Mouse (Mus musculus): ENCODE measurements around the gene Celf2. TPM values are rescaled to one million over a fixed set of nuclear protein-coding genes. Genes with fewer than 3 reads are reported as not detected.

Gene Celf2
- polyA plus RNA-seq, 1 experiment = 35.9 TPM

DNA sequence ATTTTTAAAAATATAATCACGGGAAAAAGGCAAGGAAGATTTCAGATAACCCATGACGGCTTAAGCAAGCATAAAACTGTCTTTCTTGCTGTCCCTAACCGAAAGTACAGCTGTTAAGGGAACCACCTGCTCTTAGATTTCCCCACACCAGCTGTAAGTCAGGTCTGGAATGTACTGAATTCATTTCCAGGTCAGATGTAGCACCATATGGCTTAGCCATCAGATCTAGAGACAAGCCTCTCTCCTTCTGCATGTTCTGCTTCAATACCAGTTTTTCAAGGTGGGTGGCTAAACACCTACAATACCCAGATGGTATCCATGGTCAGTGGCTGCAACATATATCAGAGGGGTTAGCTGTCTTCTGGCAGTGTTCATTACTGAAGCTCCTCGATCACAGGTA, 841.8 kb downstream of the Celf2 start:
- WGBS = 67% methylated on average over 4 of the region's 4 CpGs
- TF ChIP-seq POLR2A (IDR thresholded peaks at IDR 0.05; ENCODE audit: borderline replicate concordance, control insufficient read depth, low read depth, low read length) = no peak
- no peak for TF ChIP-seq CTCF (IDR thresholded peaks at IDR 0.05; ENCODE audit: control insufficient read depth, insufficient read depth, low read length)
- H3K27ac ChIP-seq (ENCODE audit: control insufficient read depth, insufficient read depth, low read depth, low read length, poor library complexity) = no peak overlapping the region
- no peak overlapping the region for H3K4me3 ChIP-seq (replicated peaks; ENCODE audit: control insufficient read depth, low read depth, low read length)
- H3K4me1 ChIP-seq (ENCODE audit: control insufficient read depth, insufficient read depth, low read length) = no peaks in the 10 kb centered on the region

DNA sequence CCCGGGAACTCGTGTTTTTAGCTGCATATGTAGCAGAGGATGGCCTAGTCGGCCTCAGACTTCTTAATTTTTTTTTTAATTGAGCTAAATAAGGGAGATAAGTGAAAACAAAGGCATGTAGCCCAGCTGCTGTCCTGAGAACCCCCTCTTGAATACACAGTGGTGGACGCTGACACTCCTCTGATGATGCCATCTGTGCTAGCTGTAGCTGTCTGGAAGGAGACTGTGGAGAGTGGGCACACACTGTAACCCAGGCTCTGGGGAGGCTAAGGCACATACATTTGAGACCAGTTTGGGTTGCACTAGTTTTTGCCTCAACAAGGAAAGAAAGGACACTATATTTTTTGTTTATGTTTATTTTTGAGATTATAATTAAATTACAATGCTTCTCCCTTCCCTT, 849.5 kb downstream of the Celf2 start:
- WGBS = 74% methylated on average over 4 of the region's 4 CpGs
- H3K27ac ChIP-seq (ENCODE audit: control insufficient read depth, insufficient read depth, low read depth, low read length, poor library complexity) = no peak overlapping the region
- TF ChIP-seq CTCF (IDR thresholded peaks at IDR 0.05; ENCODE audit: control insufficient read depth, insufficient read depth, low read length) (no peak), POLR2A (IDR thresholded peaks at IDR 0.05; ENCODE audit: borderline replicate concordance, control insufficient read depth, low read depth, low read length) (no peak)
- no peaks in the 10 kb centered on the region for H3K4me1 ChIP-seq (ENCODE audit: control insufficient read depth, insufficient read depth, low read length)
- H3K4me3 ChIP-seq (replicated peaks; ENCODE audit: control insufficient read depth, low read depth, low read length) = no peak overlapping the region

- no peaks in the 10 kb centered on the region for H3K4me1 ChIP-seq (ENCODE audit: control insufficient read depth, insufficient read depth, low read length)
- H3K4me3 ChIP-seq (replicated peaks; ENCODE audit: control insufficient read depth, low read depth, low read length) = no peak overlapping the region
- no peak for TF ChIP-seq POLR2A (IDR thresholded peaks at IDR 0.05; ENCODE audit: borderline replicate concordance, control insufficient read depth, low read depth, low read length)
- no peak for TF ChIP-seq CTCF (IDR thresholded peaks at IDR 0.05; ENCODE audit: control insufficient read depth, insufficient read depth, low read length)
- no peak overlapping the region for H3K27ac ChIP-seq (ENCODE audit: control insufficient read depth, insufficient read depth, low read depth, low read length, poor library complexity)
- 72% methylated on average over 6 of the region's 6 CpGs for WGBS
Measured at GRCm38 (mm10) chr2:6653719-6654118, 855.6 kb downstream of the Celf2 start.

DNA sequence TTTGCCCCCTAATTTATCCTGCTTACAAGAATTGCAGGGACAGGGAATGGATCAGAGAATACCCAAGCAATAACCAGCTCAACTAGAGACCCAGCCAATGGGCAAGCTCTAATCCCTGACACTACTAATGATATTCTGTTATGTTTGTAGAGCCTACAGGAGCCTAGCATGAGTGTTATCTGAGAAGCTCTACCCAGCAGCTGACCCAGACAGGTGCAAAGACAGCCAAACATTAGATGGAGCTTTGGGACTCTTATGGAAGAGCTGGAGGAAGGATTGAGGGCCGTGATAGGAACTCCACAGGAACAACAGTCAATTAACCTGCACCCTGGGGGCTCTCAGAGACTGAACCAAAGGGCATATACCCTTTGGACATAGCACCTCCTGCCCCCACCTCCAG, 857.7 kb downstream of the Celf2 start:
- Histone ChIP-seq H3K27ac (ENCODE audit: control insufficient read depth, insufficient read depth, low read depth, low read length, poor library complexity) (no peak overlapping the region), H3K4me1 (ENCODE audit: control insufficient read depth, insufficient read depth, low read length) (no peaks in the 10 kb centered on the region)
- 78% methylated on average over 1 of the region's 1 CpGs for WGBS

GRCm38 (mm10) chr2:6648877-6649276, 860.5 kb downstream of the Celf2 start:
- Histone ChIP-seq H3K4me3 (replicated peaks; ENCODE audit: control insufficient read depth, low read depth, low read length) (no peak overlapping the region), H3K27ac (ENCODE audit: control insufficient read depth, insufficient read depth, low read depth, low read length, poor library complexity) (no peak overlapping the region), H3K4me1 (ENCODE audit: control insufficient read depth, insufficient read depth, low read length) (no peaks in the 10 kb centered on the region; the same call in 1 of the 2 replicates)
- no peak for TF ChIP-seq CTCF (IDR thresholded peaks at IDR 0.05; ENCODE audit: control insufficient read depth, insufficient read depth, low read length)
- 66% methylated on average over 6 of the region's 6 CpGs for WGBS

More for the DNA sequence above, 857.7 kb downstream of the Celf2 start:
- TF ChIP-seq POLR2A (IDR thresholded peaks at IDR 0.05; ENCODE audit: borderline replicate concordance, control insufficient read depth, low read depth, low read length) = no peak
- TF ChIP-seq CTCF (IDR thresholded peaks at IDR 0.05; ENCODE audit: control insufficient read depth, insufficient read depth, low read length) = no peak
- no peak overlapping the region for H3K4me3 ChIP-seq (replicated peaks; ENCODE audit: control insufficient read depth, low read depth, low read length)

GRCm38 (mm10) chr2:6647028-6647427, 862.3 kb downstream of the Celf2 start:
- Histone ChIP-seq H3K27ac (ENCODE audit: control insufficient read depth, insufficient read depth, low read depth, low read length, poor library complexity) (no peak overlapping the region), H3K4me3 (replicated peaks; ENCODE audit: control insufficient read depth, low read depth, low read length) (no peak overlapping the region), H3K4me1 (ENCODE audit: control insufficient read depth, insufficient read depth, low read length) (no peaks in the 10 kb centered on the region; the same call in 1 of the 2 replicates)
- WGBS = 84% methylated on average over 4 of the region's 4 CpGs
- TF ChIP-seq POLR2A (IDR thresholded peaks at IDR 0.05; ENCODE audit: borderline replicate concordance, control insufficient read depth, low read depth, low read length) = no peak

DNA sequence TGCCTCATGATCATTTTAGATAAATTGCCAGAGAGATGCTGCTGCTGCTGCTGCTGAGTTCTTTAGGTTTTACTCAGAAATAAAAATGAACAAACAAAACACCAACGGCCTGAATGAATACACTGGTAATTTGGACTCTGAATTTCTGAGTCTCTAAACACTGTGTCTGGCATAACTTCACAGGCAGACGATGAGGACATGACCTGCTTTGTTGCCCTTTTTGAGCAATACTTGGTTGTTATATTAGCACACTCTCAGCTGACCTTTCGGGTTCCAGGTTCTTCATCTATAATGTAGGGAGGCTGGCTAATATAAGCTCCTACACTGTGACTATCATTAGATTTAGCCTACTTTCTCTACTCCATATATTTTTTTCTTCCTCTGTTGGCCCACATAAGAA, 863.0 kb downstream of the Celf2 start:
- WGBS = 65% methylated on average over 3 of the region's 3 CpGs

DNA sequence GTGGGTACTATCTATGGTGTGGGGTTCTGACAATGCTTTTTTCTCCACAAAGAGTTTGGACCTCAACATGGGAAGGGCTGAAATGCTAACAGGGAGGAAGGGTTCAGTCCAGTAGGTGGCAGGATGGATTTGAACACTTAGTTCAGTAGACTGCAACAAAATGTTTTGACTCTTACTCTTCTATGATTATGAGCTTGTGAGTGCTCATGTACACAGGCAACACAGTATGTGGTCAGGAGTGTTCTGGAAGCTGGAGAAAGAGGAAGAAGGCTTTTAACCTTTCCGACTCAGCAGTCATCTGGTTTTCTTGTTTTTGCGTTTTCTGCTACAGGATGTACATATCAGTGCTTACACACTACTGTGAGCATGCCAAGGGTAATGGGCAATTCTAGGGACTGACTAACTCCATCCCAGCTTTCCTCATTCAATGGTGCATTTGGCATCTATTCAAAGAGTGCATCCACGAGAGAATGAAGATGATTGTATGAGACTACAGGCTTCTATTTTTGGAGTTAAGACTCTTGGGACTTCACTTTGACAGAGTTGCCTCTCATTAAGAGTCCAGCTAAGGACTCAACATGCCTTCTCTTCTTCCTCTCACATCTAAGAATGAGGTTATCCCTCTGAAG, 867.0 kb downstream of the Celf2 start:
- no peak overlapping the region for H3K4me3 ChIP-seq (replicated peaks; ENCODE audit: control insufficient read depth, low read depth, low read length)
- no peak overlapping the region for H3K27ac ChIP-seq (ENCODE audit: control insufficient read depth, insufficient read depth, low read depth, low read length, poor library complexity)
- TF ChIP-seq CTCF (IDR thresholded peaks at IDR 0.05; ENCODE audit: control insufficient read depth, insufficient read depth, low read length) = no peak
- no peak for TF ChIP-seq POLR2A (IDR thresholded peaks at IDR 0.05; ENCODE audit: borderline replicate concordance, control insufficient read depth, low read depth, low read length)
- H3K4me1 ChIP-seq (ENCODE audit: control insufficient read depth, insufficient read depth, low read length) = peaks cover 2% of the 10 kb centered on the region
- 7% methylated on average over 3 of the region's 3 CpGs for WGBS

More for the DNA sequence above, 863.0 kb downstream of the Celf2 start:
- Histone ChIP-seq H3K4me3 (replicated peaks; ENCODE audit: control insufficient read depth, low read depth, low read length) (no peak overlapping the region), H3K27ac (ENCODE audit: control insufficient read depth, insufficient read depth, low read depth, low read length, poor library complexity) (no peak overlapping the region), H3K4me1 (ENCODE audit: control insufficient read depth, insufficient read depth, low read length) (peaks cover 2% of the 10 kb centered on the region)
- no peak for TF ChIP-seq CTCF (IDR thresholded peaks at IDR 0.05; ENCODE audit: control insufficient read depth, insufficient read depth, low read length)
- TF ChIP-seq POLR2A (IDR thresholded peaks at IDR 0.05; ENCODE audit: borderline replicate concordance, control insufficient read depth, low read depth, low read length) = no peak

DNA sequence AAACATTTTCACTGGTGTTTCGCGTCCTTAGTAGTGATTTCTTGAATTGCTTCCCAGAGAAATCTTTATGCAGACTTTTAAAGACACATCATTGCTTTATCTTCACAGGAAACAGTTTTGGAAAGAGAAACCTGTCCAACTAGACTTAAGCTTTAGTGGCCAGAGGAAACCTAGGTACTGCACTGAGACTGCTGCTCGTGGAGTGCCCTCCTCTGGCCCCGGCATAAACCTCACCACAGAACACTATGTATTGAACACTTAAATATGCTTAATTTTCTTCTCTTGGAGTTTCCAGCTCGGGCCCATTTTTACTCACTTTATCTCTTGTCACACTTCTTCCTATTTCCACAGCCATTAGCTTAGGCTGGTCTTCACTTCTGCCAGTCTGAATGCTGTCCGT, 870.0 kb downstream of the Celf2 start:
- Histone ChIP-seq H3K4me3 (replicated peaks; ENCODE audit: control insufficient read depth, low read depth, low read length) (no peak overlapping the region), H3K27ac (ENCODE audit: control insufficient read depth, insufficient read depth, low read depth, low read length, poor library complexity) (no peak overlapping the region), H3K4me1 (ENCODE audit: control insufficient read depth, insufficient read depth, low read length) (peaks cover 2% of the 10 kb centered on the region)
- 69% methylated on average over 6 of the region's 6 CpGs for WGBS
- TF ChIP-seq POLR2A (IDR thresholded peaks at IDR 0.05; ENCODE audit: borderline replicate concordance, control insufficient read depth, low read depth, low read length) = no peak
- TF ChIP-seq CTCF (IDR thresholded peaks at IDR 0.05; ENCODE audit: control insufficient read depth, insufficient read depth, low read length) = no peak
